In genomic region chr19:44640551-44640950, GRCm38 (mm10) we compare ENCODE assay signal across 10 mouse cellular contexts.
DNase-seq lines count a peak whose midpoint lies in the region; ATAC-seq and TF ChIP-seq lines count a peak whose summit lies in the region.
"Had no signal": no experiment of that assay in that cellular context is flagged by ENCODE, and none has a peak within 500 bp of the region (broad histone marks: within the 10 kb centered on the region; RNA-seq: fewer than 3 reads in every experiment).

No protein-coding gene starts in this region.

- no peaks in the 10 kb centered on the region for H3K9me3 ChIP-seq in heart, embryonic 10.5 days
- no peaks in the 10 kb centered on the region for H3K9me3 ChIP-seq in stomach, embryonic 14.5 days (ENCODE audit: control insufficient read depth, low read depth, low read length)
- H3K9me3 ChIP-seq in stomach, postnatal 0 days (ENCODE audit: control insufficient read depth, low read length), result no peaks in the 10 kb centered on the region
- H3K9me3 ChIP-seq in liver, embryonic 13.5 days (replicated peaks), result no peaks in the 10 kb centered on the region

- peak overlapping the region; percentile 38 for H3K4me2 ChIP-seq in stomach, embryonic 14.5 days (replicated peaks; ENCODE audit: low read depth, low read length)
- H3K4me2 ChIP-seq in stomach, postnatal 0 days (replicated peaks; ENCODE audit: low read depth), result no peak overlapping the region
- 0 out of 2 replicates have a peak overlapping the region, but pooled peaks have one; percentile 23 for H3K4me2 ChIP-seq in liver, embryonic 13.5 days

- TF ChIP-seq EP300 in stomach, postnatal 0 days (optimal IDR thresholded peaks at IDR 0.05), result no peak

- 0% methylated on average over 1 of the region's 1 CpGs for WGBS in heart, embryonic 10.5 days
- 0% methylated on average over 1 of the region's 1 CpGs for WGBS in stomach, embryonic 14.5 days
- 0% methylated on average over 1 of the region's 1 CpGs for WGBS in stomach, postnatal 0 days
- WGBS in liver, embryonic 13.5 days (ENCODE audit: insufficient replicate concordance), result 0% methylated on average over 1 of the region's 1 CpGs

- H3K9ac ChIP-seq in stomach, embryonic 14.5 days (replicated peaks; ENCODE audit: low read depth, low read length), result no peak overlapping the region
- H3K9ac ChIP-seq in stomach, postnatal 0 days (ENCODE audit: low read length), result no peak overlapping the region
- H3K9ac ChIP-seq in liver, embryonic 13.5 days, result no peak overlapping the region

- no peak for ATAC-seq in stomach, embryonic 14.5 days (ENCODE audit: insufficient number of reproducible peaks, insufficient read depth, low FRiP score, low read depth)
- ATAC-seq in stomach, postnatal 0 days (ENCODE audit: low FRiP score, low TSS enrichment), result no peak
- ATAC-seq in liver, embryonic 13.5 days (ENCODE audit: low read depth), result no peak

- H3K4me1 ChIP-seq in heart, embryonic 10.5 days, result peaks cover 15% of the 10 kb centered on the region
- peaks cover 7% of the 10 kb centered on the region; the same call in 1 of the 2 replicates for H3K4me1 ChIP-seq in stomach, embryonic 14.5 days (ENCODE audit: control insufficient read depth, insufficient read depth, low read length)
- no peaks in the 10 kb centered on the region for H3K4me1 ChIP-seq in stomach, postnatal 0 days (replicated peaks; ENCODE audit: control insufficient read depth, insufficient read depth)
- H3K4me1 ChIP-seq in liver, embryonic 13.5 days (replicated peaks), result no peaks in the 10 kb centered on the region

- DNase-seq in heart, embryonic 10.5 days (ENCODE audit: low spot score), result no peak
- no peak for DNase-seq in heart, adult 11 months
- no peak for DNase-seq in stomach, postnatal 0 days (ENCODE audit: low spot score)
- DNase-seq in liver, embryonic 13.5 days, result no peak
- no peak for DNase-seq in frontal cortex, postnatal 10 days (ENCODE audit: low spot score in 2 of 2)
- no peak for DNase-seq in urinary bladder, postnatal 4 days (ENCODE audit: low spot score in 2 of 2)
- DNase-seq in right cerebral cortex, postnatal 4 days, result no peak
- DNase-seq: adrenal gland, postnatal 36 days; cerebellum, postnatal 10 days had no signal

- H3K27ac ChIP-seq in heart, embryonic 10.5 days, result no peak overlapping the region
- H3K27ac ChIP-seq in stomach, embryonic 14.5 days (ENCODE audit: low read length), result no peak overlapping the region
- H3K27ac ChIP-seq in stomach, postnatal 0 days (replicated peaks), result no peak overlapping the region
- no peak overlapping the region for H3K27ac ChIP-seq in liver, embryonic 13.5 days

- H3K36me3 ChIP-seq in heart, embryonic 10.5 days, result no peaks in the 10 kb centered on the region
- H3K36me3 ChIP-seq in stomach, embryonic 14.5 days (ENCODE audit: control insufficient read depth, insufficient read depth, low read length), result no peaks in the 10 kb centered on the region
- H3K36me3 ChIP-seq in stomach, postnatal 0 days (ENCODE audit: control insufficient read depth, insufficient read depth, low read length), result no peaks in the 10 kb centered on the region
- H3K36me3 ChIP-seq in liver, embryonic 13.5 days, result no peaks in the 10 kb centered on the region

- peak overlapping the region; percentile 51 for H3K4me3 ChIP-seq in heart, embryonic 10.5 days
- no peak overlapping the region for H3K4me3 ChIP-seq in stomach, embryonic 14.5 days (ENCODE audit: low read depth, low read length)
- H3K4me3 ChIP-seq in stomach, postnatal 0 days (ENCODE audit: low read depth, low read length), result no peak overlapping the region
- no peak overlapping the region for H3K4me3 ChIP-seq in liver, embryonic 13.5 days (replicated peaks)

- no peak for TF ChIP-seq CTCF in stomach, postnatal 0 days (IDR thresholded peaks at IDR 0.05; ENCODE audit: low read depth)

- H3K27me3 ChIP-seq in heart, embryonic 10.5 days (ENCODE audit: insufficient read depth, poor library complexity, severe bottlenecking), result peaks cover 91% of the 10 kb centered on the region
- peaks cover 16% of the 10 kb centered on the region; the same call in 1 of the 2 replicates for H3K27me3 ChIP-seq in stomach, embryonic 14.5 days (ENCODE audit: control insufficient read depth, insufficient read depth, low read length)
- no peaks in the 10 kb centered on the region; the same call in 1 of the 2 replicates for H3K27me3 ChIP-seq in stomach, postnatal 0 days (ENCODE audit: control insufficient read depth, insufficient read depth, low read length)
- peaks cover 66% of the 10 kb centered on the region for H3K27me3 ChIP-seq in liver, embryonic 13.5 days
